Mouse (Mus musculus) cortical plate, adult 2 months (tissue): ENCODE measurements at regions not wholly inside any gene's neighbourhood (a gene's known extent, or its start where the extent isn't known, plus 50 kb on each side); places are given as distances from the start of the nearest gene placed in this dataset.
"Not testable (repeated sequence)": the region's sequence is repeated elsewhere in the genome, so short reads cannot be mapped to it uniquely, and the experiment has no call there.

Experiments used
- H3K27ac ChIP-seq: fragments of 200-500 bp; 2 replicates; pipeline ENCODE4 v1.5.1; 2012; ENCODE audit warnings: low read length, control low read depth, inconsistent platforms; ENCODE audit not compliant: insufficient read depth
- H3K4me1 ChIP-seq: fragments of 200-500 bp; 2 replicates; pipeline ENCODE4 v1.6.1; 2011; ENCODE audit warnings: low read length; ENCODE audit not compliant: control insufficient read depth, insufficient read depth
- H3K4me3 ChIP-seq: fragments of 200-500 bp; 2 replicates; pipeline ENCODE4 v1.5.1; 2011; ENCODE audit warnings: mild to moderate bottlenecking, low read length, control low read depth; ENCODE audit not compliant: insufficient read depth
- CTCF ChIP-seq: fragments of 200-500 bp; IDR thresholded peaks from 2 replicates; pipeline ENCODE4 v1.5.1; 2011; ENCODE audit warnings: mild to moderate bottlenecking, control low read depth, low read length; ENCODE audit not compliant: insufficient read depth; ENCODE audit errors: extremely low read depth
- POLR2A ChIP-seq: fragments of 200-500 bp; IDR thresholded peaks from 2 replicates; pipeline ENCODE4 v1.6.1; 2011; ENCODE audit warnings: mild to moderate bottlenecking, low read length, control low read depth; ENCODE audit not compliant: insufficient read depth; ENCODE audit errors: extremely low read depth

DNA sequence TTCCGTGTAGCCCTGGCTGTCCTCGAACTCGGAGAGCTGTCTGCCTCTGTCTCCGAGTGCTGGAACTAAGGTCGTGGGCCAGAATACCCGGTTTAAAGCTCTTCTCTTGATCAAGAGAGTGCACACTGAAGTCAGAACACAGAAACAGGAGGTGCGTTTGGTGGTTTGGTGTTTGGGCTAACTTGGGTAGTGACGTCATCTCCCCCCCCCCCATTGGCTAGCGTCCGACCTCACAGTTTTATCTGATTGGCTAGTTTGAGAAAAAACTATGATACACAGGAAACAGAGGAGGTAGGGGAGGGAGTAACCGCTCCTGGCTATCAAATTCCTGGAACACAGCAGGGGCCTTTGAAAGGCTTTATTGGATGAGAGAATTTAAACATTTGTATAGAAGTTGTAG is 60.2 kb upstream of the Pim1 start:
- Histone ChIP-seq H3K4me1 (no peaks in the 10 kb centered on the region), H3K4me3 (no peak overlapping the region)
- TF ChIP-seq POLR2A (no peak), CTCF (no peak)

GRCm38 (mm10) chr17:29430806-29431205 is 59.7 kb upstream of the Pim1 start:
- Histone ChIP-seq H3K4me3 (no peak overlapping the region), H3K27ac (no peak overlapping the region), H3K4me1 (no peaks in the 10 kb centered on the region)
- TF ChIP-seq CTCF (no peak), POLR2A (no peak)

More for the DNA sequence above, 60.2 kb upstream of the Pim1 start:
- H3K27ac ChIP-seq, result no peak overlapping the region

DNA sequence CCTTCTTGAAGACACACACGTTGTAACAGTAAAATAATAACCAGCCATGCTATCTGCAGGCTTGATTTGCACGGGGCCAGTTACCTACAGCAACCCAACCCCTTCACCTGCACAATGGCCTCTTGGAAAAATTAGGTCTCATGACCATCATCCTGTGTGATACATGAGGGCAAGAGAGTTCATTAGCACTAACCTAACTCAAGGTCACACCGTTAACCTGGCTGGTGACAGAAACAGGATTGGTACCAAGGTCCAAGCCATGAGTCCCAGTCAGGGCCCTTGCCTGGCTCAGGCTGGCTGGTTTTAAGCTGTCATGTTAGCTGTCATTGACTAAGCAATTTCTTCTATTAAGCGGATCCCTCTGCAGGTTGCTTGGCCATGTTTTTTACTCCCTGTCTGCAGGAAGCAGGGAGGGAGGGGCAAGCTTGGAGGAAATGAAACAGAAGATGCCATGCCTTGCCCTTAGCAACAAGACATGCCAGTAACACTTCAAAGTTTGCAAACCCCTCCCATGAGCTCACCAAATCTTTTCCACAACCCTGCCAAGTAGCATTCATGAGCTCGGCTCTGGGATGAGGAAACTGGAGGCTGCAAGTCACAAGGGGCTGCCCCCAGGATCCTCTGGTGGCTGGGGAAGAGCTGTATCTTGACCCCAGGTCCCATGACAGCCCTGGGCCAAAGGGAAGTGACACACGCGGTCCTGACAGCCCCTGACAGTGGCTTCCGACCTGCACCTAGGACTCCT is 58.8 kb upstream of the Pim1 start:
- Histone ChIP-seq H3K4me1 (no peaks in the 10 kb centered on the region), H3K4me3 (no peak overlapping the region), H3K27ac (no peak overlapping the region)
- TF ChIP-seq POLR2A (no peak), CTCF (no peak)

- no peak overlapping the region for H3K4me3 ChIP-seq
- H3K27ac ChIP-seq, result no peak overlapping the region
- no peaks in the 10 kb centered on the region for H3K4me1 ChIP-seq
- no peak for TF ChIP-seq CTCF
- no peak for TF ChIP-seq POLR2A
Measured at GRCm38 (mm10) chr17:29432666-29433065, 57.9 kb upstream of the Pim1 start.

- Histone ChIP-seq H3K4me3 (no peak overlapping the region), H3K4me1 (no peaks in the 10 kb centered on the region), H3K27ac (no peak overlapping the region)
- TF ChIP-seq CTCF (no peak), POLR2A (no peak)
Measured at GRCm38 (mm10) chr17:29433370-29433769, 57.2 kb upstream of the Pim1 start.

- H3K4me1 ChIP-seq, result no peaks in the 10 kb centered on the region
- no peak overlapping the region for H3K4me3 ChIP-seq
- H3K27ac ChIP-seq, result no peak overlapping the region
- TF ChIP-seq CTCF (no peak), POLR2A (no peak)
Measured at GRCm38 (mm10) chr17:29434074-29434944, 56.2 kb upstream of the Pim1 start.

- Histone ChIP-seq H3K4me3 (no peak overlapping the region), H3K27ac (no peak overlapping the region), H3K4me1 (no peaks in the 10 kb centered on the region)
- no peak for TF ChIP-seq POLR2A
- TF ChIP-seq CTCF, result no peak
Measured at GRCm38 (mm10) chr17:29435345-29436006, 55.1 kb upstream of the Pim1 start.

- peak overlapping the region; percentile 36; the same call in 1 of the 2 replicates for H3K27ac ChIP-seq
- peak overlapping the region; percentile 35; the same call in 1 of the 2 replicates for H3K4me3 ChIP-seq
- H3K4me1 ChIP-seq, result not testable (repeated sequence)
Measured at GRCm38 (mm10) chr17:29436484-29436870, 54.1 kb upstream of the Pim1 start.

DNA sequence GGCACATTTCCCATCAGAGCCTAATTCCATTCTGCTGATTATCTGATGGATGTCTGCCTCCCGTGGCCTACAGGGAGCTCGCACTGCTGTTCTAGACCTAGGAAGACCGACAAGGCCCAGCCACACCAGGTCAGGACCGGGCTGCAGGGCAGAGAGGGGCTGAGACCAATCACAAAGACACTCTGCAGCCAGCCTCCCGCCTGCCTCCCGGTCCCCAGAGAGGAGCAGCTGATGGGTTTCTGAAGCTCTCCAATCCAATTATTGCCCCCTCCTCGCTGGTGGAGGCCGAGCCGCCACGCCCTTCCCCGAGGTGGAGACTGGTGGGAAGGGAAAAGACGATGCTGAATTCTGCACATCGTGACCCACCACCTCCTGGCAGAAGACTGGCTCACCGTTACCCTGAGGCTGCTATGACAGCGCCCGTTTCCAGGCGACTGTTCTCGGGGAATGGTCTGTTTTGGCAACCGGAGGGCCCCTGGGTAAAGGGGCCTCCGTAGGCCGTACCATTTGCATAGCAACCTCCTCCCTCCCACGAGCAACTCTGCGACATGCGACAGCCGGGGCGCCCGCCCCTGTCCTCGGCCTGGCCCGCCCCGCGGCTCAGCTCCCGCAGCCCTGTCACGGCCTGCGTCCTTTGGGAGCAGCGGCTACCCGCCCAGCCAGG is 53.5 kb upstream of the Pim1 start:
- TF ChIP-seq CTCF (no peak), POLR2A (peak; percentile 37; the same call in 1 of the 2 replicates)
- H3K4me1 ChIP-seq, result no peaks in the 10 kb centered on the region
- H3K4me3 ChIP-seq, result peak overlapping the region; percentile 35
- peak overlapping the region; percentile 36 for H3K27ac ChIP-seq

DNA sequence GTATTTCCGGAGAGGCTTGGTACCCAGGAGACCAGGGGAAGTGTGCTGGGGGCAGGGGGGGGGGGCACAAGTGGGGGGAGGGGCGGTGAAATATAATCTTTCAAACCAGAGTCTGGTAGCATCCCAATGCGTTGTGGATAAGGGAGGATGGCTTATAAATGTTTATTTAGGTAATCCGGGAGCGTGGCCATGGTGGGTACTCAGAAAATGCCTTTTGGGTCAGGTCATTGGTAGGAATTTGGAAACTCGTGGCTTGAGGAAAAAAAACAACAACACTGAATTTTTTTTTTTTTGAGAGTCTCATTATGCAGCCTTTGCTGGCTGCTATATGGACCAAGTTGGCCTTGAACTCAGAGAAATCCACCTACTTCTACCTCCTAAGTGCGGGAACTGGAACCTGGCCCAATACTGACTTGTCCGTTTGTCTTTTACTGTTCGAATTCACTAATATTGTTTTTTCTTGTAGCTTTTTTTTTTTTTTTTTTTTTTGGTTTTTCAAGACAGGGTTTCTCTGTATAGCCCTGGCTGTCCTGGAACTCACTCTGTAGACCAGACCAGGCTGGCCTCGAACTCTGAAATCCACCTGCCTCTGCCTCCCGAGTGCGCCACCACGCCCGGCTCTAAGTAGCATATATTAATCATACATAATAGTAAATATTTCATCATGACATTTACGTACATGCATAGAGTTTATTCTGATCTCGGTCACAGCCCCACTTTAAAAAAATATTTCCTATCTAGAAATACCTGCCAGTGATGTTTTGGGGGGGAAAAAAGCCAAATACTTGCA is 52.8 kb upstream of the Pim1 start:
- no peak overlapping the region for H3K27ac ChIP-seq
- peak overlapping the region; percentile 35 for H3K4me3 ChIP-seq
- H3K4me1 ChIP-seq, result no peaks in the 10 kb centered on the region
- TF ChIP-seq POLR2A (no peak), CTCF (no peak)
